Mouse (Mus musculus): ENCODE results near the gene Clp1. TPM values are rescaled to one million over a fixed set of nuclear protein-coding genes. Genes with fewer than 3 reads are reported as not detected.

Gene Clp1
- polyA plus RNA-seq, 1 experiment from 2014 or later = 18.7 TPM

- Histone ChIP-seq H3K4me3 (ENCODE audit: low read length) (no peak overlapping the region), H3K27ac (ENCODE audit: low read depth, low read length) (no peak overlapping the region), H3K9me3 (ENCODE audit: control insufficient read depth, low read length) (no peaks in the 10 kb centered on the region), H3K4me2 (ENCODE audit: low read length) (no peak overlapping the region), H3K9ac (ENCODE audit: low read depth, low read length) (no peak overlapping the region), H3K36me3 (ENCODE audit: control insufficient read depth, insufficient read depth, low read length) (no peaks in the 10 kb centered on the region), H3K4me1 (ENCODE audit: control insufficient read depth, insufficient read depth, low read depth, low read length) (no peaks in the 10 kb centered on the region), H3K27me3 (replicated peaks; ENCODE audit: control insufficient read depth, insufficient read depth, low read length) (no peaks in the 10 kb centered on the region)
- WGBS = 94% methylated on average over 1 of the region's 1 CpGs
- no peak for ATAC-seq
Measured at GRCm38 (mm10) chr2:84761840-84762239, 34.7 kb upstream of the Clp1 start.

GRCm38 (mm10) chr2:84761309-84761708 is 34.2 kb upstream of the Clp1 start:
- no peak overlapping the region for H3K4me2 ChIP-seq (ENCODE audit: low read length)
- no peak for ATAC-seq
- H3K4me3 ChIP-seq (ENCODE audit: low read length) = no peak overlapping the region
- H3K36me3 ChIP-seq (ENCODE audit: control insufficient read depth, insufficient read depth, low read length) = no peaks in the 10 kb centered on the region
- H3K27me3 ChIP-seq (replicated peaks; ENCODE audit: control insufficient read depth, insufficient read depth, low read length) = no peaks in the 10 kb centered on the region
- H3K4me1 ChIP-seq (ENCODE audit: control insufficient read depth, insufficient read depth, low read depth, low read length) = no peaks in the 10 kb centered on the region
- no peak overlapping the region for H3K27ac ChIP-seq (ENCODE audit: low read depth, low read length)
- 85% methylated on average over 3 of the region's 3 CpGs for WGBS
- H3K9ac ChIP-seq (ENCODE audit: low read depth, low read length) = no peak overlapping the region
- no peaks in the 10 kb centered on the region for H3K9me3 ChIP-seq (ENCODE audit: control insufficient read depth, low read length)

- H3K4me1 ChIP-seq (ENCODE audit: control insufficient read depth, insufficient read depth, low read depth, low read length) = no peaks in the 10 kb centered on the region
- 72% methylated on average over 8 of the region's 8 CpGs for WGBS
- ATAC-seq = no peak
Measured at GRCm38 (mm10) chr2:84760777-84761176, 33.6 kb upstream of the Clp1 start.

GRCm38 (mm10) chr2:84758542-84759127 is 31.5 kb upstream of the Clp1 start:
- no peaks in the 10 kb centered on the region for H3K36me3 ChIP-seq (ENCODE audit: control insufficient read depth, insufficient read depth, low read length)
- peak; percentile 76 for ATAC-seq
- WGBS = 6% methylated on average over 2 of the region's 2 CpGs

More at GRCm38 (mm10) chr2:84760777-84761176, 33.6 kb upstream of the Clp1 start:
- H3K9ac ChIP-seq (ENCODE audit: low read depth, low read length) = no peak overlapping the region
- no peak overlapping the region for H3K27ac ChIP-seq (ENCODE audit: low read depth, low read length)
- H3K27me3 ChIP-seq (replicated peaks; ENCODE audit: control insufficient read depth, insufficient read depth, low read length) = no peaks in the 10 kb centered on the region
- no peaks in the 10 kb centered on the region for H3K9me3 ChIP-seq (ENCODE audit: control insufficient read depth, low read length)
- H3K36me3 ChIP-seq (ENCODE audit: control insufficient read depth, insufficient read depth, low read length) = no peaks in the 10 kb centered on the region
- no peak overlapping the region for H3K4me3 ChIP-seq (ENCODE audit: low read length)
- H3K4me2 ChIP-seq (ENCODE audit: low read length) = no peak overlapping the region

GRCm38 (mm10) chr2:84757026-84757682 is 30.0 kb upstream of the Clp1 start:
- no peak overlapping the region for H3K9ac ChIP-seq (ENCODE audit: low read depth, low read length)
- H3K4me1 ChIP-seq (ENCODE audit: control insufficient read depth, insufficient read depth, low read depth, low read length) = no peaks in the 10 kb centered on the region
- H3K27ac ChIP-seq (ENCODE audit: low read depth, low read length) = no peak overlapping the region
- no peak overlapping the region for H3K4me2 ChIP-seq (ENCODE audit: low read length)
- WGBS = 55% methylated on average over 7 of the region's 7 CpGs
- ATAC-seq = no peak
- no peaks in the 10 kb centered on the region for H3K9me3 ChIP-seq (ENCODE audit: control insufficient read depth, low read length)
- no peaks in the 10 kb centered on the region for H3K27me3 ChIP-seq (replicated peaks; ENCODE audit: control insufficient read depth, insufficient read depth, low read length)
- no peaks in the 10 kb centered on the region for H3K36me3 ChIP-seq (ENCODE audit: control insufficient read depth, insufficient read depth, low read length)
- H3K4me3 ChIP-seq (ENCODE audit: low read length) = no peak overlapping the region

More at GRCm38 (mm10) chr2:84758542-84759127, 31.5 kb upstream of the Clp1 start:
- no peaks in the 10 kb centered on the region for H3K27me3 ChIP-seq (replicated peaks; ENCODE audit: control insufficient read depth, insufficient read depth, low read length)
- no peak overlapping the region for H3K4me2 ChIP-seq (ENCODE audit: low read length)
- no peaks in the 10 kb centered on the region for H3K4me1 ChIP-seq (ENCODE audit: control insufficient read depth, insufficient read depth, low read depth, low read length)
- no peaks in the 10 kb centered on the region for H3K9me3 ChIP-seq (ENCODE audit: control insufficient read depth, low read length)
- H3K4me3 ChIP-seq (ENCODE audit: low read length) = no peak overlapping the region
- H3K9ac ChIP-seq (ENCODE audit: low read depth, low read length) = no peak overlapping the region
- H3K27ac ChIP-seq (ENCODE audit: low read depth, low read length) = no peak overlapping the region

- H3K4me1 ChIP-seq (ENCODE audit: control insufficient read depth, insufficient read depth, low read depth, low read length) = no peaks in the 10 kb centered on the region
- no peaks in the 10 kb centered on the region for H3K27me3 ChIP-seq (replicated peaks; ENCODE audit: control insufficient read depth, insufficient read depth, low read length)
- H3K4me3 ChIP-seq (ENCODE audit: low read length) = no peak overlapping the region
- WGBS = 88% methylated on average over 5 of the region's 5 CpGs
- no peak overlapping the region for H3K9ac ChIP-seq (ENCODE audit: low read depth, low read length)
- no peak for ATAC-seq
- H3K36me3 ChIP-seq (ENCODE audit: control insufficient read depth, insufficient read depth, low read length) = no peaks in the 10 kb centered on the region
- no peak overlapping the region for H3K27ac ChIP-seq (ENCODE audit: low read depth, low read length)
- no peaks in the 10 kb centered on the region for H3K9me3 ChIP-seq (ENCODE audit: control insufficient read depth, low read length)
- H3K4me2 ChIP-seq (ENCODE audit: low read length) = no peak overlapping the region
Measured at GRCm38 (mm10) chr2:84756245-84756644, 29.1 kb upstream of the Clp1 start.

- no peaks in the 10 kb centered on the region for H3K4me1 ChIP-seq (ENCODE audit: control insufficient read depth, insufficient read depth, low read depth, low read length)
- no peaks in the 10 kb centered on the region for H3K36me3 ChIP-seq (ENCODE audit: control insufficient read depth, insufficient read depth, low read length)
- H3K9me3 ChIP-seq (ENCODE audit: control insufficient read depth, low read length) = no peaks in the 10 kb centered on the region
- 69% methylated on average over 6 of the region's 6 CpGs for WGBS
- H3K9ac ChIP-seq (ENCODE audit: low read depth, low read length) = no peak overlapping the region
- H3K27me3 ChIP-seq (replicated peaks; ENCODE audit: control insufficient read depth, insufficient read depth, low read length) = no peaks in the 10 kb centered on the region
- ATAC-seq = peak; percentile 34; the same call in 1 of the 2 replicates
- no peak overlapping the region for H3K27ac ChIP-seq (ENCODE audit: low read depth, low read length)
- H3K4me3 ChIP-seq (ENCODE audit: low read length) = no peak overlapping the region
- no peak overlapping the region for H3K4me2 ChIP-seq (ENCODE audit: low read length)
Measured at GRCm38 (mm10) chr2:84750115-84750514, 23.0 kb upstream of the Clp1 start.

- peak overlapping the region; percentile 92 for H3K4me2 ChIP-seq (ENCODE audit: low read length)
- H3K4me1 ChIP-seq (ENCODE audit: control insufficient read depth, insufficient read depth, low read depth, low read length) = peaks cover 25% of the 10 kb centered on the region
- 0% methylated on average over 10 of the region's 10 CpGs for WGBS
- peak overlapping the region; percentile 97 for H3K9ac ChIP-seq (ENCODE audit: low read depth, low read length)
- peak overlapping the region; percentile 99 for H3K27ac ChIP-seq (ENCODE audit: low read depth, low read length)
- ATAC-seq = peak; percentile 12
- H3K9me3 ChIP-seq (ENCODE audit: control insufficient read depth, low read length) = no peaks in the 10 kb centered on the region
- H3K36me3 ChIP-seq (ENCODE audit: control insufficient read depth, insufficient read depth, low read length) = no peaks in the 10 kb centered on the region
- H3K27me3 ChIP-seq (replicated peaks; ENCODE audit: control insufficient read depth, insufficient read depth, low read length) = no peaks in the 10 kb centered on the region
- H3K4me3 ChIP-seq (ENCODE audit: low read length) = peak overlapping the region; percentile 92
Measured at GRCm38 (mm10) chr2:84744126-84744525, 17.0 kb upstream of the Clp1 start.

- Histone ChIP-seq H3K36me3 (ENCODE audit: control insufficient read depth, insufficient read depth, low read length) (no peaks in the 10 kb centered on the region), H3K9ac (ENCODE audit: low read depth, low read length) (peak within 1 kb of the TSS; percentile 97), H3K4me1 (ENCODE audit: control insufficient read depth, insufficient read depth, low read depth, low read length) (peaks cover 30% of the 10 kb centered on the region), H3K4me2 (ENCODE audit: low read length) (peak within 1 kb of the TSS; percentile 92), H3K27ac (ENCODE audit: low read depth, low read length) (peak within 1 kb of the TSS; percentile 99), H3K4me3 (ENCODE audit: low read length) (peak within 1 kb of the TSS; percentile 92), H3K9me3 (ENCODE audit: control insufficient read depth, low read length) (no peaks in the 10 kb centered on the region), H3K27me3 (replicated peaks; ENCODE audit: control insufficient read depth, insufficient read depth, low read length) (no peaks in the 10 kb centered on the region)
- WGBS = under 1% methylated on average over 25 of the region's 25 CpGs
- peak; percentile 93 for ATAC-seq
Measured at GRCm38 (mm10) chr2:84743561-84743960, 16.4 kb upstream of the Clp1 start, which contains the start of gene Gm19426. Gene Gm19426 (minus strand): TSS chr2:84743655.

Data from hindbrain, embryonic 16.5 days (tissue).